25 mouse cellular contexts compared by ENCODE assay signal in genomic region chr4:145252611-145253010, GRCm38 (mm10).
"Had no signal": no experiment of that assay in that cellular context is flagged by ENCODE, and none has a peak within 500 bp of the region (broad histone marks: within the 10 kb centered on the region; RNA-seq: fewer than 3 reads in every experiment).

No protein-coding gene starts in this region.

- H3K4me3 ChIP-seq: heart, embryonic 10.5 days; heart, embryonic 12.5 days; hindbrain, embryonic 10.5 days; hindbrain, embryonic 12.5 days; hindbrain, embryonic 15.5 days; intestine, embryonic 15.5 days; layer of hippocampus, adult 2 months; left cerebral cortex, adult 2 months; limb, embryonic 10.5 days; limb, embryonic 12.5 days had no signal

- H3K9ac ChIP-seq: heart, embryonic 12.5 days; hindbrain, embryonic 12.5 days; hindbrain, embryonic 15.5 days; intestine, embryonic 15.5 days; limb, embryonic 12.5 days had no signal

- DNase-seq: gastrocnemius, postnatal 14 days; gastrocnemius, postnatal 36 days; heart, adult 18-20 months; heart, postnatal 10 days; heart, postnatal 4 days; kidney, adult 18-20 months; kidney, adult 8-10 months; kidney, postnatal 10 days; kidney, postnatal 25 days; kidney, postnatal 4 days; liver had no signal

- H3K27me3 ChIP-seq: intestine, embryonic 15.5 days had no signal

- H3K27ac ChIP-seq: heart, embryonic 10.5 days; hindbrain, embryonic 10.5 days; hindbrain, embryonic 12.5 days; hindbrain, embryonic 15.5 days; hindbrain, postnatal 0 days; intestine, embryonic 15.5 days; layer of hippocampus, adult 2 months; left cerebral cortex, adult 2 months; limb, embryonic 10.5 days; limb, embryonic 12.5 days had no signal

- H3K9me3 ChIP-seq: heart, embryonic 10.5 days; heart, embryonic 12.5 days; hindbrain, embryonic 10.5 days; hindbrain, embryonic 12.5 days; hindbrain, embryonic 15.5 days; intestine, embryonic 15.5 days; limb, embryonic 10.5 days; limb, embryonic 12.5 days had no signal

- H3K36me3 ChIP-seq: heart, embryonic 10.5 days; heart, embryonic 12.5 days; hindbrain, embryonic 10.5 days; hindbrain, embryonic 12.5 days; hindbrain, embryonic 15.5 days; intestine, embryonic 15.5 days; limb, embryonic 10.5 days; limb, embryonic 12.5 days had no signal

- H3K4me2 ChIP-seq: heart, embryonic 12.5 days; hindbrain, embryonic 12.5 days; hindbrain, embryonic 15.5 days; intestine, embryonic 15.5 days; limb, embryonic 12.5 days; liver, embryonic 11.5 days had no signal

- H3K4me1 ChIP-seq: heart, embryonic 10.5 days; hindbrain, embryonic 10.5 days; hindbrain, embryonic 12.5 days; hindbrain, embryonic 15.5 days; intestine, embryonic 15.5 days; limb, embryonic 10.5 days had no signal

- ATAC-seq: hindbrain, postnatal 0 days; inflammation-experienced regulatory T-cells, adult 6 months; intestine, embryonic 15.5 days; intestine, postnatal 0 days had no signal
